Mouse (Mus musculus) left cerebral cortex, postnatal 4 days (tissue): Measurements from ENCODE around the gene Prss54. TPM values are rescaled to one million over a fixed set of nuclear protein-coding genes. Genes with fewer than 3 reads are reported as not detected.
"Not testable (repeated sequence)": the region's sequence is repeated elsewhere in the genome, so short reads cannot be mapped to it uniquely, and the experiment has no call there.

Source experiments
- DNase-seq: peaks from one replicate; pipeline ENCODE4 v3.0.0-alpha.2; 2022
- intact Hi-C: fragments of 180-260 bp; cut with DNase I; formaldehyde crosslinking; loops from one replicate; pipeline ENCODE4 v1.15.1; 2025
- total RNA-seq, 2 experiments: library from RNA; stranded (reverse); gene quantifications; 2 replicates each; pipeline ENCODE4 v1.2.3; 2021

Prss54 gene
- total RNA-seq = not detected

GRCm38 (mm10) chr8:95576240-95576639, at the start of gene Prss54:
Gene Prss54, minus strand, starts transcription at chr8:95576340.
- intact Hi-C loops = no loop called here
- no peak for DNase-seq

- DNase-seq = no peak
- intact Hi-C loops = no loop called here
These were observed 48.7 kb upstream of the Prss54 start for GRCm38 (mm10) chr8:95624833-95625232.

GRCm38 (mm10) chr8:95620046-95620445, 43.9 kb upstream of the Prss54 start:
- intact Hi-C loops = no loop called here
- no peak for DNase-seq

- intact Hi-C loops = no loop called here
- no peak for DNase-seq
These were observed 40.2 kb upstream of the Prss54 start for GRCm38 (mm10) chr8:95616383-95616782.

GRCm38 (mm10) chr8:95611769-95612168, 35.6 kb upstream of the Prss54 start:
- DNase-seq = no peak
- intact Hi-C loops = no loop called here

GRCm38 (mm10) chr8:95610749-95611148, 34.6 kb upstream of the Prss54 start:
- no peak for DNase-seq
- intact Hi-C loops = no loop called here

- intact Hi-C loops = no loop called here
These were observed 33.3 kb upstream of the Prss54 start for GRCm38 (mm10) chr8:95609406-95609805.

GRCm38 (mm10) chr8:95607210-95607609, 31.1 kb upstream of the Prss54 start:
- no peak for DNase-seq
- intact Hi-C loops = no loop called here

More at GRCm38 (mm10) chr8:95609406-95609805, 33.3 kb upstream of the Prss54 start:
- no peak for DNase-seq

GRCm38 (mm10) chr8:95606509-95606908, 30.4 kb upstream of the Prss54 start:
- intact Hi-C loops, DNase-seq: not testable (repeated sequence)

GRCm38 (mm10) chr8:95602168-95602567, 26.0 kb upstream of the Prss54 start:
- DNase-seq = no peak
- intact Hi-C loops = loop anchor here (5.0 kb wide), 1 partner anchor 95 kb away; no protein-coding TSS in a partner anchor

GRCm38 (mm10) chr8:95601306-95601705, 25.2 kb upstream of the Prss54 start:
- DNase-seq = no peak
- intact Hi-C loops = loop anchor here (5.0 kb wide), 1 partner anchor 96 kb away; no protein-coding TSS in a partner anchor

GRCm38 (mm10) chr8:95599861-95600260, 23.7 kb upstream of the Prss54 start:
- intact Hi-C loops = loop anchor here (5.0 kb wide), 1 partner anchor 97 kb away; no protein-coding TSS in a partner anchor
- DNase-seq = peak; percentile 75

- intact Hi-C loops = no loop called here
These were observed 20.7 kb upstream of the Prss54 start for GRCm38 (mm10) chr8:95596841-95597241.

GRCm38 (mm10) chr8:95595131-95595530, 19.0 kb upstream of the Prss54 start:
- DNase-seq = no peak
- intact Hi-C loops = no loop called here

More at GRCm38 (mm10) chr8:95596841-95597241, 20.7 kb upstream of the Prss54 start:
- DNase-seq = no peak

- no peak for DNase-seq
- intact Hi-C loops = no loop called here
These were observed 17.6 kb upstream of the Prss54 start for GRCm38 (mm10) chr8:95593439-95594393.

- intact Hi-C loops = no loop called here
- DNase-seq = no peak
These were observed 16.1 kb upstream of the Prss54 start for GRCm38 (mm10) chr8:95592131-95592780.

- DNase-seq = no peak
- intact Hi-C loops = no loop called here
These were observed 14.4 kb upstream of the Prss54 start for GRCm38 (mm10) chr8:95590539-95590938.

- intact Hi-C loops = no loop called here
- DNase-seq = no peak
These were observed 13.1 kb upstream of the Prss54 start for GRCm38 (mm10) chr8:95589282-95589681.

GRCm38 (mm10) chr8:95587339-95587738, 11.2 kb upstream of the Prss54 start:
- DNase-seq = no peak
- intact Hi-C loops = no loop called here

GRCm38 (mm10) chr8:95573146-95573545, 3.0 kb downstream of the Prss54 start:
- no peak for DNase-seq
- intact Hi-C loops = no loop called here

GRCm38 (mm10) chr8:95566809-95567208, 9.3 kb downstream of the Prss54 start:
- intact Hi-C loops = no loop called here
- peak; percentile 44 for DNase-seq
